Mouse (Mus musculus) small intestine, adult 2 months (tissue): ENCODE measurements around the gene Susd6. TPM values are rescaled to one million over a fixed set of nuclear protein-coding genes. Genes with fewer than 3 reads are reported as not detected.

ENCODE experiments used
- H3K27ac ChIP-seq: fragments of 200-500 bp; 2 replicates; pipeline ENCODE4 v1.5.1; 2012; ENCODE audit warnings: low read depth, low read length, control low read depth, inconsistent platforms; ENCODE audit not compliant: insufficient read depth
- H3K27me3 ChIP-seq: fragments of 200-500 bp; 2 replicates; pipeline ENCODE4 v1.6.1; 2012; ENCODE audit warnings: mild to moderate bottlenecking, moderate library complexity, low read length, inconsistent platforms; ENCODE audit not compliant: control insufficient read depth, insufficient read depth
- H3K36me3 ChIP-seq: fragments of 200-500 bp; 2 replicates; pipeline ENCODE4 v1.6.1; 2012; ENCODE audit warnings: mild to moderate bottlenecking, low read length, control low read depth, inconsistent platforms; ENCODE audit not compliant: control insufficient read depth, insufficient read depth
- H3K4me1 ChIP-seq: fragments of 200-500 bp; 2 replicates; pipeline ENCODE4 v1.6.1; 2012; ENCODE audit warnings: low read length, inconsistent platforms, mixed read lengths; ENCODE audit not compliant: control insufficient read depth, insufficient read depth, insufficient read length
- H3K4me3 ChIP-seq: fragments of 200-500 bp; 2 replicates; pipeline ENCODE4 v1.5.1; 2012; ENCODE audit warnings: low read depth, mild to moderate bottlenecking, control low read depth, inconsistent platforms, low read length, moderate library complexity
- CTCF ChIP-seq: fragments of 200-500 bp; IDR thresholded peaks from 2 replicates; pipeline ENCODE4 v1.5.1; 2012; ENCODE audit warnings: low read depth, mild to moderate bottlenecking, control low read depth, inconsistent platforms, low read length, moderate library complexity, mixed read lengths; ENCODE audit not compliant: insufficient replicate concordance, insufficient read length; ENCODE audit errors: extremely low read depth
- POLR2A ChIP-seq: fragments of 200-500 bp; IDR thresholded peaks from 2 replicates; pipeline ENCODE4 v1.6.1; 2012; ENCODE audit warnings: low read depth, mild to moderate bottlenecking, control low read depth, inconsistent platforms, low read length, moderate library complexity
- WGBS: fragments of 180-500 bp; shearing (Covaris S2); methylation state at CpG from one replicate; pipeline ENCODE4 v1.1.7; 2018; 5-methylcytosine and 5-hydroxymethylcytosine counted together
- polyA plus RNA-seq: library from polyadenylated mRNA; depleted of rRNA; stranded (reverse); fragments of >200 nt; gene quantifications from 2 replicates; pipeline ENCODE4 v1.2.3, GENCODE M21; 2012

The Susd6 gene
- polyA plus RNA-seq, 1 experiment, result 54.9 TPM

DNA sequence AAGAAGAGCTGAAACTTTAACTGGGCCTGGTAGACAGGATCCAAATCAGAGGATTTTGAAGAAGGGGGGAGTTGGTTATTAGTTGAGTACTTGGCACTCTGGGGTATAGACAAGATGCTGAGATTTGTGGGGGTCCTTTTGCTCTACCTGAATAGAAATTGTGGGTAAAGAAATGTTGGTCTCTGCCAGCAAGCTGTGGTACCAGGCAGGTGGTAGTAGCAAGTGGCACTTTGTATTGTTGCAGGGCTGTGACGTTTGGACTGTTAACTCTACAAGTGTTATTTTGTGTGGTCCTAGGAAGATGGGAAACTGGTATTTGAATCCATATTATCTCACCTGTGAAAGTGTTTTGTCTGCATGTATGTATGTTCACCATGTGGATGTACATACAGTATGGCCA is 55.6 kb downstream of the Susd6 start:
- peaks cover 11% of the 10 kb centered on the region for H3K4me1 ChIP-seq
- H3K4me3 ChIP-seq, result no peak overlapping the region
- TF ChIP-seq CTCF (no peak), POLR2A (no peak)
- WGBS, result 82% methylated on average over 1 of the region's 1 CpGs
- H3K36me3 ChIP-seq, result no peaks in the 10 kb centered on the region; the same call in none of the 2 replicates
- H3K27ac ChIP-seq, result no peak overlapping the region
- H3K27me3 ChIP-seq, result no peaks in the 10 kb centered on the region

DNA sequence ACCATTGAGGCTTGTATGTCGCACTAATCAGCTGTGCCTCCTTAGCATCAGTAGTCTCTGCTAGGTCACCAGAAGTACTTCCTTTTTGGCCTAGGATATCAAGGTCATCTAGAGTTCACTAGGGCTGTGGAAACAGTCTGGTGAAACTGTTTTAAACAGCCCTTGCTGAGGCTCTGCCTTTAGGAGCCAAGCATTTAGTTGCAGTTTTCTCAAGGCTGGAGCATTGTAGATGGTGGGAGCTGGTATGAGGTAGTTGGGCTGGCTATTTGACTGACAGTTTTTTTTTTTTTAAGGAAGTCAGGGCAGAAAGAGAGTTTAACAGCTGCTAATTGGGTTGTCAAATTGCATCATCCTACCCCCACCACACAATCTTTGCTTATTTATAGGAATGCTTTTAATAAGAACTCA is 56.6 kb downstream of the Susd6 start:
- H3K36me3 ChIP-seq, result peaks cover 4% of the 10 kb centered on the region
- peaks cover 11% of the 10 kb centered on the region for H3K4me1 ChIP-seq
- H3K27me3 ChIP-seq, result no peaks in the 10 kb centered on the region
- TF ChIP-seq CTCF, result no peak
- 57% methylated on average over 1 of the region's 1 CpGs for WGBS
- no peak overlapping the region for H3K4me3 ChIP-seq
- H3K27ac ChIP-seq, result no peak overlapping the region

DNA sequence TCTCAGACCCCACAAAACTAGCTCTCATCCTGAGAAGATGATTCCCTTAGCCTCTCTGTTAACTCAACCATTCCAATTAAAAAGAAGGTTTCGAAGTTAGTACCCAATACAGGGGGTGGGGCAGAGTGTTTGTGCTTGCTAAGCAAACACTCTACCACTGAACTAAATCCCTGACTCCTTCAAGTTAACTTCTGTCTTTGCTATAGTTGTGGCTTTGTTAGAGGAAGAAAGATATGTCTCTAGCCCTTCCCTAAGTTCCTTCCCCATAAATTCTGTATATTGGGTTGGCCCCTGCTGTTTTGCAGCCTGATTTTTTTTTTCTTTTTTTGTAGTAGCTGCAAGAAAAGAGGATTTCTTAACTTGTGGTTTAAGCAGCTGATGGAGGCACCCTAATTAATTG is 61.7 kb downstream of the Susd6 start:
- 63% methylated on average over 1 of the region's 1 CpGs for WGBS
- peaks cover 3% of the 10 kb centered on the region; the same call in 1 of the 2 replicates for H3K4me1 ChIP-seq
- H3K27me3 ChIP-seq, result no peaks in the 10 kb centered on the region
- peaks cover 6% of the 10 kb centered on the region for H3K36me3 ChIP-seq
- TF ChIP-seq CTCF, result no peak
- no peak for TF ChIP-seq POLR2A
- no peak overlapping the region for H3K4me3 ChIP-seq
- H3K27ac ChIP-seq, result no peak overlapping the region

DNA sequence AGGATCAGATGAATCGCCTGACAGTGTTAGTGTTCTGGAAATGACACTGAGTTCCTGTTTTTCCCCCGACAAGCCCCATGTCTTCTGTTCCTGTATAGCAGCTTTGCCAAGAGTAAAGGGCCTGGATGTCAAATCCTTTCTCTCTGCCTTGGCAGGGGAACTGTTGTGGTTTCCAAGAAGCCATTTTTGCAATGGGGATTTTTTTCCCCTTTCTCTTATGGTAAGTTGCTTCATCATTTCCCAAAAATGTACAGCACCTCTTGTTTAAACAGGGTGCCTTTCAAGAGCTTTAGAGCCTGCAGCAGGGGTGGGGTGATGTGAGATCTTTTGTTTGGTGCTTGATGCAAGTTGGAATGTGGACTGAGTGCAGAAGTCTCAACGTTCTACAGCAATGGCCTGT is 63.4 kb downstream of the Susd6 start:
- H3K27me3 ChIP-seq, result no peaks in the 10 kb centered on the region
- WGBS, result 59% methylated on average over 3 of the region's 3 CpGs
- no peak for TF ChIP-seq CTCF
- no peak for TF ChIP-seq POLR2A
- no peak overlapping the region for H3K4me3 ChIP-seq
- H3K27ac ChIP-seq, result 0 out of 2 replicates have a peak overlapping the region, but pooled peaks have one; percentile 49
- peaks cover 7% of the 10 kb centered on the region for H3K36me3 ChIP-seq
- peaks cover 3% of the 10 kb centered on the region; the same call in 1 of the 2 replicates for H3K4me1 ChIP-seq

- Histone ChIP-seq H3K36me3 (peaks cover 7% of the 10 kb centered on the region), H3K27me3 (no peaks in the 10 kb centered on the region), H3K4me3 (no peak overlapping the region), H3K4me1 (peaks cover 3% of the 10 kb centered on the region; the same call in 1 of the 2 replicates), H3K27ac (no peak overlapping the region)
- WGBS, result 93% methylated on average over 4 of the region's 4 CpGs
- TF ChIP-seq POLR2A (no peak), CTCF (no peak)
Measured at GRCm38 (mm10) chr12:80854671-80855070, 64.4 kb downstream of the Susd6 start.

DNA sequence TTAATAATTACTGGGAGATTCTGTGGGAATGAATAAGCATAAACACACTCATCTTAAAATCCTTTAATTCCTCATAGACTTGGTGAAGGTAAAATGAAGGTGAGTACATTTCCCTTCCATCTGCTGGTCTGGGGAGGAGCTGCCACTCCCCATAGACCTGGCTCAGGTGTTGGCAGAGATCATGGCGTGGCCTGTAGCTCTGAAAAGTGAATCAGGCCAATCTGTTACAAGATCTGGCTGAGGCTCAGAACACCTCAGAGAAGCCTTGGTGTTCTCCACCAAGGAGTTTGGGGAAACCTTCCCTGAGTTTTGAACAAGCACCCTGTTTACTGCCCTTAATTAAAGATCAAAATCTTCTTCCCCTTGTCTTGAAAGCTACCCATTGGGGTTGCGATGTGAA is 64.8 kb downstream of the Susd6 start:
- TF ChIP-seq POLR2A, result no peak
- no peak for TF ChIP-seq CTCF
- no peaks in the 10 kb centered on the region for H3K27me3 ChIP-seq
- 62% methylated on average over 2 of the region's 2 CpGs for WGBS
- H3K36me3 ChIP-seq, result peaks cover 7% of the 10 kb centered on the region
- H3K4me3 ChIP-seq, result no peak overlapping the region
- no peak overlapping the region for H3K27ac ChIP-seq
- H3K4me1 ChIP-seq, result peaks cover 3% of the 10 kb centered on the region; the same call in 1 of the 2 replicates

GRCm38 (mm10) chr12:80855581-80855980 is 65.3 kb downstream of the Susd6 start:
- H3K27me3 ChIP-seq, result no peaks in the 10 kb centered on the region
- H3K27ac ChIP-seq, result no peak overlapping the region
- peaks cover 3% of the 10 kb centered on the region; the same call in 1 of the 2 replicates for H3K4me1 ChIP-seq
- TF ChIP-seq POLR2A (no peak), CTCF (no peak)
- peaks cover 11% of the 10 kb centered on the region for H3K36me3 ChIP-seq
- WGBS, result 69% methylated on average over 1 of the region's 1 CpGs
- H3K4me3 ChIP-seq, result no peak overlapping the region
